Mouse (Mus musculus) heart, adult 2 months (tissue): ENCODE data around the gene Lig3. TPM values are rescaled to one million over a fixed set of nuclear protein-coding genes. Genes with fewer than 3 reads are reported as not detected.

Experiments used
- DNase-seq, 2 experiments: peaks; one replicate each; pipeline ENCODE4 v3.0.0; 2021
- H3K27ac ChIP-seq: fragments of 200-600 bp; 2 replicates; pipeline ENCODE4 v1.8.1; 2022
- H3K27me3 ChIP-seq: fragments of 200-500 bp; 2 replicates; pipeline ENCODE4 v1.6.1; 2012; ENCODE audit warnings: mild to moderate bottlenecking, low read length, inconsistent platforms, mixed read lengths; ENCODE audit not compliant: control insufficient read depth, insufficient read depth
- H3K36me3 ChIP-seq: fragments of 200-500 bp; 2 replicates; pipeline ENCODE4 v1.6.1; 2012; ENCODE audit warnings: low read length, inconsistent platforms; ENCODE audit not compliant: control insufficient read depth, insufficient read depth
- H3K4me1 ChIP-seq: fragments of 200-500 bp; 2 replicates; pipeline ENCODE4 v1.6.1; 2011; ENCODE audit warnings: low read length; ENCODE audit not compliant: control insufficient read depth, insufficient read depth
- H3K4me3 ChIP-seq: fragments of 200-600 bp; 2 replicates; pipeline ENCODE4 v1.8.1; 2022
- H3K79me2 ChIP-seq: fragments of 200-500 bp; replicated peaks from 2 replicates; pipeline ENCODE4 v1.6.1; 2012; ENCODE audit warnings: mild to moderate bottlenecking, inconsistent platforms, low read length, moderate library complexity, mixed read lengths; ENCODE audit not compliant: control insufficient read depth, insufficient read depth
- H3K9ac ChIP-seq: fragments of 200-500 bp; 2 replicates; pipeline ENCODE4 v1.6.1; 2012; ENCODE audit warnings: low read depth, mild to moderate bottlenecking, control low read depth, inconsistent platforms, low read length, mixed read lengths
- CTCF ChIP-seq: fragments of 200-600 bp; IDR thresholded peaks from 2 replicates; pipeline ENCODE4 v1.8.1; 2022; ENCODE audit warnings: antibody characterized with exemption, mild to moderate bottlenecking, moderate library complexity
- EP300 ChIP-seq: fragments of 200-500 bp; IDR thresholded peaks from 2 replicates; pipeline ENCODE4 v1.6.1; 2011; ENCODE audit warnings: low read depth, low read length, control low read depth; ENCODE audit not compliant: insufficient read depth
- POLR2A ChIP-seq: fragments of 200-500 bp; IDR thresholded peaks from 2 replicates; pipeline ENCODE4 v1.6.1; 2011; ENCODE audit warnings: mild to moderate bottlenecking, low read depth, low read length, control low read depth; ENCODE audit not compliant: insufficient read depth
- WGBS: fragments of 180-500 bp; shearing (Covaris S2); methylation state at CpG from one replicate; pipeline ENCODE4 v1.1.7; 2018; 5-methylcytosine and 5-hydroxymethylcytosine counted together
- intact Hi-C: fragments of 180-260 bp; cut with DNase I; formaldehyde crosslinking; loops from one replicate; pipeline ENCODE4 v1.15.1; 2025
- polyA plus RNA-seq: library from polyadenylated mRNA; depleted of rRNA; stranded (reverse); fragments of >200 nt; gene quantifications from 2 replicates; pipeline ENCODE4 v1.2.3, GENCODE M21; 2012
- total RNA-seq, 2 experiments: library from RNA; stranded (reverse); gene quantifications; 2 replicates each; pipeline ENCODE4 v1.2.3; 2021

Gene Lig3
- total and polyA plus RNA-seq, 3 experiments = 9.2 to 20.0 (median 14.4) TPM

GRCm38 (mm10) chr11:82844771-82845414 is 64.0 kb downstream of the Lig3 start:
- Histone ChIP-seq H3K27ac (no peak overlapping the region), H3K4me3 (no peak overlapping the region; the same call in 1 of the 2 replicates), H3K79me2 (no peaks in the 10 kb centered on the region; the same call in 1 of the 2 replicates), H3K9ac (no peak overlapping the region), H3K4me1 (peaks cover 4% of the 10 kb centered on the region; the same call in 1 of the 2 replicates), H3K27me3 (no peaks in the 10 kb centered on the region), H3K36me3 (no peaks in the 10 kb centered on the region)
- 65% methylated on average over 11 of the region's 11 CpGs for WGBS
- TF ChIP-seq CTCF (no peak), POLR2A (no peak), EP300 (no peak)
- DNase-seq = no peak
- intact Hi-C loops = no loop called here

DNA sequence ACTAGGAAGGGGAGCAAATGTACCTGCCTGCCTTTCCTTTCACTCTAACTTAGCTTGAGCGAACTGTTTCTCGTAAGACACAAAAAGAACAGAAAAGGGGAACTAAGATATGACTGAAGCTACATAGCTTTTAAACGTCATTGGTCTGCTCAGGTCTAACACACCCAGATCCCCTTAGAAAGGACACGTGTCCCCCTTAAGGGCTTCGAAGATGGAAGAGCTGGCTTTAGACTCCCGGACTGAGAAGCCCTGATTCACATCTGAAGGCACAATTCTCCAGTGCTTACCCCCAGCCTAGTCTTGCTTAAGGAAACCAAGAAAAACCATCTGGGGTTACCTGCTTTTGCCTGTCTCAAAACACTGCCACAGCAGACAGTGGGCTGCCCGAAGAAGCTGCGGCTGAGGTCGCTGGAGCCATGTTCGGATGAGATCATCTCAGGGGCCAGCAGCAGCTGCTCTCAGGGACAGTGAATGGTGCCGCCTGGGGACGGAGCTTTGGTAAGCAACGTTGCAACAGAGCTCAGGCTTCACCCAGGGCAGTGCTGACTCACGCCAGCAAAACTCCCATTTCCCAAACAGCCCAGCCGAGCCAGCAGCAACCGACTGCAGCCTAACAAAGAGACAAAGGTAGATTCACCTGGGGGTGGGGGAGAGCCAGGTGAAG is 64.6 kb downstream of the Lig3 start:
- Histone ChIP-seq H3K36me3 (no peaks in the 10 kb centered on the region), H3K27ac (peak overlapping the region; percentile 55), H3K79me2 (no peaks in the 10 kb centered on the region), H3K27me3 (no peaks in the 10 kb centered on the region), H3K4me3 (peak overlapping the region; percentile 31), H3K9ac (peak overlapping the region; percentile 47), H3K4me1 (peaks cover 4% of the 10 kb centered on the region; the same call in 1 of the 2 replicates)
- intact Hi-C loops = no loop called here
- no peak for TF ChIP-seq EP300
- peak; percentile 50 for TF ChIP-seq CTCF
- no peak for TF ChIP-seq POLR2A
- DNase-seq = peak; percentile 68 to 81
- WGBS = 33% methylated on average over 16 of the region's 16 CpGs

DNA sequence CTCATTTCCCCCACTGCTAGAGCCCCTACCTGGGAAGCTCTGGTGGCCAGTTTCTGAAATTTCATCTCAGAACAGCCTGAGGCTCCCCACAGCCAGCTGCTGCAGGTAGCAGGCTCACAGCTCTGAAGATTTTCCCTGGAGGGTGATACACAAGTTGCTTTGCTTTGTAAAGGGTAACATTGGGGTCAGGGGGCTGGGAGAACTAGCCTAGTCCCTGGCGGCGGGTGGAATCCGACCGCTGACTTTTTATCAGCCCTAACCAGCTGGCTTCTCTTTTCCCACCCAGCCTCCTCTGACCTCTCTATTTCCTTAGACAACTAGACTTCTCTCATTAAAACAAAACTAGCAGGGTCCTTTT is 65.2 kb downstream of the Lig3 start:
- no peaks in the 10 kb centered on the region for H3K36me3 ChIP-seq

DNA sequence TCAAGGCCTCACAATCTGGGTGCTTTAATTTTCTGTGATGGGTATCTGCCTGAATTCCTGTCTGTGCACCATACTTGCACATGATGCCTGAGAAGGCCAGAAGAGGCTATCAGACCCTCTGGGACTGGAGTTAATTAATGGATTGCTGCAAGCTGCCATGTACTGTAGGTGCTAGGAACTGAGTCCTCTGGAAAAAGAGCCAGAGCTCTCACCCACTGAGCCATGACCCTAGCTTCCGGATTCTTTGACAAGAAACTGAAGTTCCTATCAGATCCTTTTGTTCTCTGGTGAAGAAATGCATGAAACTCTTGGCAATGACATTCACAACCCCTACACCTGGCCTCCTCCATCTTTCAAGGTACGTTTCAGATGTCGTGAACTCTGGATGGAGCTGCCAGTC is 66.0 kb downstream of the Lig3 start:
- intact Hi-C loops = no loop called here
- Histone ChIP-seq H3K9ac (no peak overlapping the region), H3K79me2 (no peaks in the 10 kb centered on the region), H3K27ac (no peak overlapping the region), H3K27me3 (no peaks in the 10 kb centered on the region), H3K4me3 (no peak overlapping the region), H3K4me1 (peaks cover 4% of the 10 kb centered on the region; the same call in 1 of the 2 replicates), H3K36me3 (no peaks in the 10 kb centered on the region)
- WGBS = 74% methylated on average over 3 of the region's 3 CpGs
- no peak for TF ChIP-seq POLR2A
- no peak for TF ChIP-seq CTCF
- no peak for TF ChIP-seq EP300
- no peak for DNase-seq

More for the DNA sequence above, 65.2 kb downstream of the Lig3 start:
- H3K9ac ChIP-seq = no peak overlapping the region
- H3K4me3 ChIP-seq = peak overlapping the region; percentile 31
- H3K27me3 ChIP-seq = no peaks in the 10 kb centered on the region
- WGBS = 25% methylated on average over 4 of the region's 4 CpGs
- DNase-seq = no peak
- TF ChIP-seq EP300 (no peak), CTCF (no peak), POLR2A (no peak)
- intact Hi-C loops = no loop called here
- peak overlapping the region; percentile 55 for H3K27ac ChIP-seq
- peaks cover 4% of the 10 kb centered on the region; the same call in 1 of the 2 replicates for H3K4me1 ChIP-seq
- H3K79me2 ChIP-seq = no peaks in the 10 kb centered on the region

GRCm38 (mm10) chr11:82847571-82848000 is 66.7 kb downstream of the Lig3 start:
- intact Hi-C loops = no loop called here
- TF ChIP-seq CTCF (no peak), POLR2A (no peak), EP300 (no peak)
- Histone ChIP-seq H3K9ac (no peak overlapping the region), H3K4me3 (no peak overlapping the region), H3K36me3 (no peaks in the 10 kb centered on the region), H3K4me1 (peaks cover 4% of the 10 kb centered on the region; the same call in 1 of the 2 replicates), H3K27me3 (no peaks in the 10 kb centered on the region), H3K79me2 (no peaks in the 10 kb centered on the region), H3K27ac (no peak overlapping the region)
- 59% methylated on average over 6 of the region's 6 CpGs for WGBS
- DNase-seq = no peak

- Histone ChIP-seq H3K4me1 (peaks cover 3% of the 10 kb centered on the region; the same call in 1 of the 2 replicates), H3K79me2 (no peaks in the 10 kb centered on the region; the same call in 1 of the 2 replicates), H3K9ac (no peak overlapping the region), H3K27me3 (no peaks in the 10 kb centered on the region), H3K36me3 (no peaks in the 10 kb centered on the region), H3K27ac (no peak overlapping the region), H3K4me3 (no peak overlapping the region)
- WGBS = 81% methylated on average over 5 of the region's 5 CpGs
- intact Hi-C loops = no loop called here
- no peak for DNase-seq
- TF ChIP-seq POLR2A (no peak), EP300 (no peak), CTCF (no peak)
Observed at GRCm38 (mm10) chr11:82850259-82850658, 69.4 kb downstream of the Lig3 start.
